Comparison of ENCODE assay signal across 15 mouse cellular contexts in genomic region chr8:92483055-92483765, GRCm38 (mm10).
DNase-seq lines count a peak whose midpoint lies in the region; ATAC-seq and TF ChIP-seq lines count a peak whose summit lies in the region.
"Had no signal": no experiment of that assay in that cellular context is flagged by ENCODE, and none has a peak within 500 bp of the region (broad histone marks: within the 10 kb centered on the region; RNA-seq: fewer than 3 reads in every experiment).

No protein-coding gene starts in this region.

- no peak overlapping the region for H3K27ac ChIP-seq in cerebellum, adult 2 months (ENCODE audit: insufficient read depth, low read length)
- no peak overlapping the region for H3K27ac ChIP-seq in embryonic facial prominence, embryonic 14.5 days (replicated peaks; ENCODE audit: low read depth, low read length)
- no peak overlapping the region for H3K27ac ChIP-seq in kidney, embryonic 16.5 days (ENCODE audit: low read length)
- H3K27ac ChIP-seq: forebrain, embryonic 13.5 days; liver, embryonic 13.5 days; midbrain, embryonic 15.5 days had no signal

- no peak overlapping the region for H3K9ac ChIP-seq in embryonic facial prominence, embryonic 14.5 days (ENCODE audit: low read depth, low read length)
- no peak overlapping the region for H3K9ac ChIP-seq in kidney, embryonic 16.5 days (replicated peaks; ENCODE audit: low read length)
- H3K9ac ChIP-seq: forebrain, embryonic 13.5 days; liver, embryonic 13.5 days; midbrain, embryonic 15.5 days had no signal

- no peaks in the 10 kb centered on the region for H3K27me3 ChIP-seq in cerebellum, adult 2 months (ENCODE audit: control insufficient read depth, insufficient read depth, low read length)
- no peaks in the 10 kb centered on the region for H3K27me3 ChIP-seq in embryonic facial prominence, embryonic 14.5 days (replicated peaks; ENCODE audit: control insufficient read depth, insufficient read depth, low read length)
- no peaks in the 10 kb centered on the region for H3K27me3 ChIP-seq in kidney, embryonic 16.5 days (ENCODE audit: insufficient read depth, low read length)
- H3K27me3 ChIP-seq: forebrain, embryonic 13.5 days; liver, embryonic 13.5 days; midbrain, embryonic 15.5 days had no signal

- H3K4me1 ChIP-seq in cerebellum, adult 2 months (ENCODE audit: control insufficient read depth, insufficient read depth, low read length), result no peaks in the 10 kb centered on the region
- no peaks in the 10 kb centered on the region for H3K4me1 ChIP-seq in embryonic facial prominence, embryonic 14.5 days (ENCODE audit: control insufficient read depth, insufficient read depth, low read length)
- H3K4me1 ChIP-seq in kidney, embryonic 16.5 days (ENCODE audit: insufficient read depth, low read length), result peaks cover 4% of the 10 kb centered on the region
- H3K4me1 ChIP-seq: forebrain, embryonic 13.5 days; liver, embryonic 13.5 days had no signal

- no peak overlapping the region for H3K4me3 ChIP-seq in cerebellum, adult 2 months (replicated peaks; ENCODE audit: insufficient read depth, low read depth, low read length)
- no peak overlapping the region for H3K4me3 ChIP-seq in embryonic facial prominence, embryonic 14.5 days (ENCODE audit: low read depth, low read length)
- no peak overlapping the region for H3K4me3 ChIP-seq in kidney, embryonic 16.5 days (ENCODE audit: low read length)
- H3K4me3 ChIP-seq: forebrain, embryonic 13.5 days; liver, embryonic 13.5 days; midbrain, embryonic 15.5 days had no signal

- no peaks in the 10 kb centered on the region for H3K9me3 ChIP-seq in embryonic facial prominence, embryonic 14.5 days (ENCODE audit: control insufficient read depth, low read length)
- no peaks in the 10 kb centered on the region for H3K9me3 ChIP-seq in kidney, embryonic 16.5 days (ENCODE audit: low read length)
- H3K9me3 ChIP-seq: forebrain, embryonic 13.5 days; liver, embryonic 13.5 days; midbrain, embryonic 15.5 days had no signal

- peak; percentile 16 to 33 for DNase-seq in cerebellum, postnatal 10 days
- DNase-seq in cerebellum, adult 2 months, result no peak
- peak; percentile 4 for DNase-seq in 416B (ENCODE audit: low read depth)
- peak; percentile 33 for DNase-seq in embryonic facial prominence, embryonic 14.5 days (ENCODE audit: low spot score)
- peak; percentile 41 for DNase-seq in lung, postnatal 14 days
- DNase-seq in layer of hippocampus, postnatal 14 days (ENCODE audit: low spot score in 2 of 2), result no peak
- no peak for DNase-seq in heart, adult 18-20 months
- DNase-seq: adrenal gland, postnatal 25 days; cerebellum, adult 11 months; gastrocnemius, postnatal 25 days; liver, embryonic 13.5 days had no signal

- WGBS in cerebellum, adult 2 months, result 51% methylated on average over 8 of the region's 8 CpGs
- 39% methylated on average over 8 of the region's 8 CpGs for WGBS in embryonic facial prominence, embryonic 14.5 days
- 45% methylated on average over 8 of the region's 8 CpGs for WGBS in kidney, embryonic 16.5 days

- no peak overlapping the region for H3K4me2 ChIP-seq in embryonic facial prominence, embryonic 14.5 days (ENCODE audit: low read depth, low read length)
- H3K4me2 ChIP-seq in kidney, embryonic 16.5 days (replicated peaks; ENCODE audit: low read depth, low read length), result no peak overlapping the region
- H3K4me2 ChIP-seq: forebrain, embryonic 13.5 days; liver, embryonic 13.5 days; midbrain, embryonic 15.5 days had no signal

- no peak for TF ChIP-seq POLR2A in cerebellum, adult 2 months (IDR thresholded peaks at IDR 0.05; ENCODE audit: borderline replicate concordance, insufficient read depth, low read length)

- TF ChIP-seq CTCF in cerebellum, adult 2 months (IDR thresholded peaks at IDR 0.05; ENCODE audit: borderline replicate concordance, insufficient read depth, low read depth, low read length), result no peak

- no peak for ATAC-seq in embryonic facial prominence, embryonic 14.5 days (ENCODE audit: low read depth)
- no peak for ATAC-seq in kidney, embryonic 16.5 days (ENCODE audit: low FRiP score, low TSS enrichment)
- ATAC-seq: forebrain, embryonic 13.5 days; inflammation-experienced regulatory T-cells, adult 6 months; midbrain, embryonic 15.5 days had no signal

- no peaks in the 10 kb centered on the region for H3K36me3 ChIP-seq in embryonic facial prominence, embryonic 14.5 days (ENCODE audit: control insufficient read depth, insufficient read depth, low read length)
- H3K36me3 ChIP-seq in kidney, embryonic 16.5 days (ENCODE audit: insufficient read depth, low read length), result no peaks in the 10 kb centered on the region
- H3K36me3 ChIP-seq: liver, embryonic 13.5 days; midbrain, embryonic 15.5 days had no signal

Comparison
In these comparisons a context has a peak if more than half of its experiments do, and no peak if none do; other contexts are left out.
1. DNase-seq: peak in cerebellum, postnatal 10 days (2 of 2), 416B (single experiment), embryonic facial prominence, embryonic 14.5 days (single experiment) and lung, postnatal 14 days (single experiment); none in cerebellum, adult 2 months (0 of 2), layer of hippocampus, postnatal 14 days (0 of 2) and heart, adult 18-20 months (0 of 2).